Mouse (Mus musculus) heart, embryonic 14.5 days (tissue): Measurements from ENCODE around the gene Dctpp1. TPM values are rescaled to one million over a fixed set of nuclear protein-coding genes. Genes with fewer than 3 reads are reported as not detected.

Experiments used
- ATAC-seq: fragments of 200-750 bp; cut with Nextera tagmentation; 2 replicates; pipeline ENCODE4 v1.8.0; 2017; ENCODE audit warnings: low read depth, moderate TSS enrichment; ENCODE audit not compliant: insufficient number of reproducible peaks, insufficient read depth, low FRiP score
- H3K27ac ChIP-seq, 2 experiments: fragments of 200-500 bp in 1 of 2; fragments of 300-500 bp in 1 of 2; sonication (generic) in 1 of 2; replicated peaks in 1 of 2; 2 replicates each; pipeline ENCODE4 v1.5.1; 2012 to 2014; ENCODE audit warnings: low read depth in 2 of 2, low read length in 2 of 2, control low read depth in 1 of 2, mild to moderate bottlenecking in 1 of 2, mixed read lengths in 1 of 2; ENCODE audit not compliant: control insufficient read depth in 1 of 2, insufficient read depth in 1 of 2
- H3K27me3 ChIP-seq: fragments of 300-500 bp; sonication (generic); 2 replicates; pipeline ENCODE4 v1.6.1; 2014; ENCODE audit warnings: mild to moderate bottlenecking, low read length, control low read depth; ENCODE audit not compliant: control insufficient read depth, insufficient read depth
- H3K36me3 ChIP-seq: fragments of 300-500 bp; sonication (generic); 2 replicates; pipeline ENCODE4 v1.6.1; 2014; ENCODE audit warnings: mild to moderate bottlenecking, control low read depth, low read length, mixed read lengths; ENCODE audit not compliant: control insufficient read depth, insufficient read depth
- H3K4me1 ChIP-seq, 2 experiments: fragments of 200-500 bp in 1 of 2; fragments of 300-500 bp in 1 of 2; sonication (generic) in 1 of 2; 2 replicates each; pipeline ENCODE4 v1.6.1; 2012 to 2014; ENCODE audit warnings: low read length in 2 of 2, control low read depth in 1 of 2, mixed read lengths in 1 of 2; ENCODE audit not compliant: control insufficient read depth in 2 of 2, insufficient read depth in 2 of 2
- H3K4me2 ChIP-seq: fragments of 300-500 bp; sonication (generic); 2 replicates; pipeline ENCODE4 v1.6.1; 2014; ENCODE audit warnings: mild to moderate bottlenecking, low read length
- H3K4me3 ChIP-seq, 2 experiments: fragments of 200-500 bp in 1 of 2; fragments of 300-500 bp in 1 of 2; sonication (generic) in 1 of 2; 2 replicates each; pipeline ENCODE4 v1.5.1; 2012 to 2014; ENCODE audit warnings: low read length in 2 of 2, mild to moderate bottlenecking in 2 of 2, control low read depth in 1 of 2, low read depth in 1 of 2, moderate library complexity in 1 of 2; ENCODE audit not compliant: control insufficient read depth in 1 of 2, insufficient read depth in 1 of 2
- H3K9ac ChIP-seq: fragments of 300-500 bp; sonication (generic); 2 replicates; pipeline ENCODE4 v1.6.1; 2014; ENCODE audit warnings: mild to moderate bottlenecking, low read length
- H3K9me3 ChIP-seq: fragments of 300-500 bp; sonication (generic); 2 replicates; pipeline ENCODE4 v1.6.1; 2016; ENCODE audit warnings: low read length, control low read depth; ENCODE audit not compliant: control insufficient read depth
- WGBS: fragments of 180-500 bp; shearing (Covaris S2); extraction: QIAGEN DNeasy Blood & Tissue Kit; methylation state at CpG from one replicate; pipeline ENCODE4 v1.1.7; 2014; 5-methylcytosine and 5-hydroxymethylcytosine counted together
- polyA plus RNA-seq: library from polyadenylated mRNA; unstranded; fragments of >200 nt; fragmentation: Nextera tagmentation; extraction: Ambion mirVana; gene quantifications from 2 replicates; pipeline ENCODE4 v1.2.1, GENCODE M21; 2014

Gene Dctpp1
- polyA plus RNA-seq, 1 experiment from 2014 or later = 172 TPM

DNA sequence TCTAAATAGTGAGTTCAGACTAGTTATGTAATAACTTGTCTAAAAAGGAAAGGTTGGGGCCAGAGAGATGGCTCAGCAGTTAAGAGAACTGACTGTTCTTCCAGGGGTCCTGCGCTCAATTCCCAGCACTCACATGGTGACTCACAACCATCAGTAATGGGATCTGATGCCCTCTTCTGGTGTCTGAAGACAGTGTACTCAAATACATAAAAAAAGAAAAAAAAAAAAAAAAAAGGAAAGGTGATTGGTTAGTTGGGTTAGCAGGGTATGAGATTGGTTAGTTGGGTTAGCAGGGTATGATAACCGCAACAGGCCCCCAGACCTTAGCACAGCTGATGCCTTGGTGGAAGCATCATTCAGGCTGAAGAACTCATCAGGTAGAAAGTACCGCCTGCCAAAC lies 3.0 kb upstream of the Dctpp1 start:
- peaks cover 2 to 14% of the 10 kb centered on the region in 2 experiments; a peak in 3 of 4 replicates for H3K4me1 ChIP-seq
- H3K9me3 ChIP-seq = peaks cover 3% of the 10 kb centered on the region; the same call in 1 of the 2 replicates
- H3K27ac ChIP-seq = no peak overlapping the region
- H3K4me2 ChIP-seq = no peak overlapping the region
- H3K9ac ChIP-seq = no peak overlapping the region
- H3K36me3 ChIP-seq = no peaks in the 10 kb centered on the region
- no peak overlapping the region for H3K4me3 ChIP-seq
- no peaks in the 10 kb centered on the region for H3K27me3 ChIP-seq
- WGBS = 85% methylated on average over 3 of the region's 3 CpGs
- ATAC-seq = no peak

DNA sequence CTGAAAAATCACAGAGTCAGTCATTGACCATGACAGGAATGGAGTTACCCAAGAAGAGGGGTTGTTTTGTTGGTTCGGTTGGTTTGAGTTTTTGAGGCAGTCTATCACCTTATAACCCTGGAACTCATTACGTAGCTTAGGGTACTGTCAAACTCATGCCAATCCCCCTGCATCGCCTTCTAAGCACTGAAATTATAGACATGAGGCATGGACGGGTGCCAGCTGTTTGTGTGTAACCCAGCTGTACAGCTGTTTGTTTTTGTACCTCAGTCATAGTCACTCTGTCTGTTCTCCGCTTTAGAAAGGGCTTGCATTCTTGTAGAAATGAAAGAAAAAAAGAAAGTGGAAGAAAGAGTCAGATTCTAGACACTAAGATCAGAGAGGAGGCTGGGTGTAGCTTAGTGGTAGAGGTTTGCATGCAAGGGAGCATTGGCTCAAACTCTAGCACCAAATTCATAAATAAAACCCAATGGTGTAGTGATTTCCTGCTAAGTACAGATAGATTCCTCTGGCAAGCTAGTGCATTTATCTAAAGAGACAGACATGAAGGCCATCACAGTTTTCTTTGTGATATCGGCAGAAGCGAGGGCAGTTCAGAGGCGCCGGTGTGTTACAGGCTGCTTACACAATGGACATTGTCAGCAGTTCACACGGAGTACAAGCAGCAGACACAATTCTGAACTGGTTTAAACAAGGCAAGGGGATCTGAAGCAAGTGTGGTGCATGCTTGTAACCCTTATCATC lies 1.9 kb upstream of the Dctpp1 start:
- Histone ChIP-seq H3K9ac (no peak overlapping the region), H3K36me3 (0 out of 2 replicates have a peak, but pooled peaks cover 2% of the 10 kb centered on the region), H3K9me3 (no peaks in the 10 kb centered on the region), H3K27me3 (no peaks in the 10 kb centered on the region), H3K4me2 (no peak overlapping the region), H3K4me1 (peaks cover 2 to 14% of the 10 kb centered on the region in 2 experiments; a peak in 3 of 4 replicates), H3K27ac (no peak overlapping the region), H3K4me3 (no peak overlapping the region)
- ATAC-seq = no peak
- 69% methylated on average over 10 of the region's 10 CpGs for WGBS

DNA sequence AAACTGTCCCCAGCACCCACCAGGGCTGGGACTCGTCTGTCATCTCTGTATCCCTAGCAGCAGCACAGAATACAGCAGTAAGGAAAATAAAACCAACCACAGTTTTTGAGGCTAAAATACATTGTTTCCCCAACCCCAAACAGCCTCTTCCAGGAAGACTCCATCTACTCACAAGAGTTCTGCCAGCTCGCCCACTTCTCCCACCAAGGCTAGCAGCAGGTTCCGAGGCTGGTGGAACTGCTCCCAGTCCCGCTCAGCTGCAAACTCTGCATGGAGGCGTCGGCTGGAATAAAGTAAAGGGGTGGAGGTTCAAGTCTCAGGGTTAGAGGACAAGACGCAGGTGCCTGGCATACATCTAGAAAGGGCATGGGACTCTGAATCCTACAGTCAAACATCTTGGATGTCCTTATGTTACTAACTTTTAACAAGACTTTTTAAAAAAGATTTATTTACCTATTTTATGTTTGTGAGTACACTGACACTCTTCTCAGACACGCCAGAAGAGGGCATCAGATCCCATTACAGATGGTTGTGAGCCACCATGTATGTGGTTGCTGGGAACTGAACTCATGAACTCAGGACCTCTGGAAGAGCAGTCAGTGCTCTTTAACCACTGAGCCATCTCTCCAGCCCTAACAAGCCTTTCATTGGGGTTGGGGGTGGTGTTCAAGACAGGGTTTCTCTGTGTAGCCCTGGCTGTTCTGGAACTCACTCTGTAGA lies 1.2 kb downstream of the Dctpp1 start:
- peak overlapping the region; percentile 82 for H3K4me2 ChIP-seq
- 75% methylated on average over 8 of the region's 8 CpGs for WGBS
- peak overlapping the region; percentile 75 to 93 for H3K4me3 ChIP-seq
- H3K27me3 ChIP-seq = no peaks in the 10 kb centered on the region
- H3K9me3 ChIP-seq = no peaks in the 10 kb centered on the region
- H3K36me3 ChIP-seq = peaks cover 15% of the 10 kb centered on the region
- H3K4me1 ChIP-seq = peaks cover 2 to 21% of the 10 kb centered on the region in 2 experiments; a peak in 3 of 4 replicates
- no peak for ATAC-seq
- H3K9ac ChIP-seq = 0 out of 2 replicates have a peak overlapping the region, but pooled peaks have one; percentile 2
- H3K27ac ChIP-seq = no peak overlapping the region

DNA sequence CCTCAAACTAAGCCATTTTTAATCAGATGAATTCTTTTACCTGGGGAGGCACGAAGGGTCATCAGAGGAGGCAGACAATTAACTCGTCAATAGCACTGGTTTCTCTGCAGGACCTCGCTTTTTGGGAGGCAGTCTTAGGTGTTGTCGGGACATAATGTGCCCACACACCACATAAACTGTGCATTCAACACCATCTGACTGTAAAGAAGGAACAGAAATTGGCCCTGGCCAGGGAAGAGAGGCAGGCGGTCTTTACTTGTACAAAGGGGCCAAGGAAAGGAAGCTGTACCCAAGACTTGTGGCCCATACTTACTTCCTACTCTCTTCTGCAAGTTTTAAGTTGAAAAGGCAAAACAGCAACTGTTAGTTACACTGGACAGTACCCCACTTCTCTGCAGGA lies 4.0 kb downstream of the Dctpp1 start:
- WGBS = 86% methylated on average over 5 of the region's 5 CpGs
- ATAC-seq = no peak

DNA sequence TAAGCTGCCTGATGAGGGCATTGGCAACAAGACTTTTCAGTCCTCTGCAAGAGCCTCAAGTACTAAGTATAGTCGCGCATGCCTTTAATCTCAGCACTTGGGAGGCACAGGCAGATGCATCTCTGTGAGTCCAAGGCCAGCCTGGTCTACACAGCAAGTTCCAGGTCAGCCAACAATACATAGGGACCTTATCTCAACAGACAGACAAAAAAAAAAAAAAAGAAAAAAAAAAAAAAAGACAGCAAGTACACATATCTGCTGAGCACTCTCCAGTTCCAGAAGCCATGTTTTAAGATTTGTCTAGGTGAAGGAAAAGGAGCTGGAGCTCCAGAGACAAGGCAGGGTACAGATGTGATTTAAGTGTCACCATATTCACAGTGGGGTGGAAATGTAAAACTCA lies 4.5 kb downstream of the Dctpp1 start:
- 86% methylated on average over 2 of the region's 2 CpGs for WGBS
- Histone ChIP-seq H3K4me3 (no peak overlapping the region), H3K36me3 (peaks cover 21% of the 10 kb centered on the region), H3K27me3 (no peaks in the 10 kb centered on the region), H3K9ac (no peak overlapping the region), H3K4me1 (peaks cover 1 to 18% of the 10 kb centered on the region in 2 experiments; a peak in 3 of 4 replicates), H3K9me3 (no peaks in the 10 kb centered on the region), H3K27ac (no peak overlapping the region), H3K4me2 (no peak overlapping the region)
- ATAC-seq = no peak

More for the DNA sequence above, 4.0 kb downstream of the Dctpp1 start:
- Histone ChIP-seq H3K9ac (no peak overlapping the region), H3K4me2 (no peak overlapping the region), H3K36me3 (peaks cover 19% of the 10 kb centered on the region), H3K9me3 (no peaks in the 10 kb centered on the region), H3K27ac (no peak overlapping the region), H3K27me3 (no peaks in the 10 kb centered on the region), H3K4me3 (no peak overlapping the region), H3K4me1 (peaks cover 2 to 21% of the 10 kb centered on the region in 2 experiments; a peak in 3 of 4 replicates)

DNA sequence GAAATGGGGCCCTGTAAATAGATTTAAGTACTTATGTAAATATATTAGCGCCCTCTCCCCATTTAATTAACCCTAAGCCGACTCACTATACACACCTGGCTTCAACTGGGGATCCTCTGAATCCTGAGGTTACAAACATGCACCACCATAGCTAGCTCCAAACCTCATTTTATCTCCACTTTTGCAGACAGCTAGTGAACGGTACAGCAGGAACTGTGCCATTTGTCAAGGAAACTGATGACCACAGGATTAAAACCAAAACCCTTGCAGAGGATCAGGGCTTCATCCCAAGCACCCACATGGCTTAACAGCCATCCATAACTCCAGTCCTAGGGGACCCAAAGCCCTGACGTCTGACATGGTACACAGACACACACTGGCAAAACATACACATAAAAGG lies 5.5 kb downstream of the Dctpp1 start:
- ATAC-seq = no peak
- Histone ChIP-seq H3K27me3 (no peaks in the 10 kb centered on the region), H3K36me3 (peaks cover 25% of the 10 kb centered on the region), H3K4me2 (peak overlapping the region; percentile 82), H3K9ac (peak overlapping the region; percentile 85), H3K4me3 (peak overlapping the region in 1 of 2 experiments; percentile 67; a peak in 2 of 4 replicates), H3K27ac (no peak overlapping the region), H3K9me3 (no peaks in the 10 kb centered on the region), H3K4me1 (peaks cover 0 to 17% of the 10 kb centered on the region in 2 experiments; a peak in 3 of 4 replicates)
- 30% methylated on average over 4 of the region's 4 CpGs for WGBS

DNA sequence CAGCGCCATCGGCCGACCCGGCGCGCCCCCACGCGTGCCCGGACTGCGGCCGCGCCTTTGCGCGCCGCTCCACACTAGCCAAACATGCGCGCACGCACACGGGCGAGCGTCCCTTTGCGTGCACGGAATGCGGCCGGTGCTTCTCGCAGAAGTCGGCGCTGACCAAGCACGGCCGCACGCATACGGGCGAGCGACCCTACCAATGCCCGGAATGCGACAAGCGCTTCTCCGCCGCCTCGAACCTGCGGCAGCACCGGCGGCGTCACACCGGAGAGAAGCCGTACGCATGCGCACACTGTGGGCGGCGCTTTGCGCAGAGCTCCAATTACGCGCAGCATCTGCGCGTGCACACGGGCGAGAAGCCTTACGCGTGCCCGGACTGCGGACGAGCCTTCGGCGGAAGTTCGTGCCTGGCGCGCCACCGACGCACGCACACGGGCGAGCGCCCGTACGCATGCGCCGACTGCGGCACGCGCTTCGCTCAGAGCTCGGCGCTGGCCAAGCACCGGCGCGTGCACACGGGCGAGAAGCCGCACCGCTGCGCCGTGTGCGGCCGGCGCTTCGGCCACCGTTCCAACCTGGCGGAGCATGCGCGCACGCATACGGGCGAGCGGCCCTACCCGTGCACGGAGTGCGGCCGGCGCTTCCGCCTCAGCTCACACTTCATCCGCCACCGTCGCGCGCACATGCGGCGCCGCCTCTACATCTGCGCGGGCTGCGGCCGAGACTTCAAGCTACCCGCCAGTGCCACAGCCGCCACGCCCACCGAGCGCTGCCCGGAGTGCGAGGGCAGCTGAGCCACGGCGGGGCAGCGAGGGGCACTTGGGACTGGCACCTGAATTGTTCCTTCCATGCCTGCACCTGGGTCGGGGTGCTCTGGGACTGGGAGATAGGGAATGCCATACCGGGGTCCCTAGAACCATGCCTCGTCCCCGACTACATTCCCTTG lies 6.4 kb downstream of the Dctpp1 start:
- H3K9ac ChIP-seq = peak overlapping the region; percentile 85
- H3K27ac ChIP-seq = peak overlapping the region; percentile 79 to 85
- peaks cover 0 to 8% of the 10 kb centered on the region in 2 experiments; a peak in 2 of 4 replicates for H3K4me1 ChIP-seq
- no peaks in the 10 kb centered on the region for H3K9me3 ChIP-seq
- H3K4me2 ChIP-seq = peak overlapping the region; percentile 82
- WGBS = under 1% methylated on average over 135 of the region's 136 CpGs
- no peaks in the 10 kb centered on the region for H3K27me3 ChIP-seq
- ATAC-seq = peak; percentile 91
- H3K4me3 ChIP-seq = peak overlapping the region; percentile 67 to 76
- peaks cover 32% of the 10 kb centered on the region for H3K36me3 ChIP-seq
